Mouse (Mus musculus) lung, postnatal 0 days (tissue): ENCODE data around the gene Arhgap24.

ENCODE experiments used
- CTCF ChIP-seq: IDR thresholded peaks from 2 replicates; pipeline ENCODE4 v1.5.1; 2016; ENCODE audit warnings: antibody characterized with exemption, mild to moderate bottlenecking
- EP300 ChIP-seq: IDR thresholded peaks from 2 replicates; pipeline ENCODE4 v1.6.1; 2016; ENCODE audit warnings: antibody characterized with exemption, mild to moderate bottlenecking, control low read depth

- TF ChIP-seq CTCF (no peak), EP300 (no peak)
Measured at GRCm38 (mm10) chr5:102560270-102560669, 79.1 kb downstream of the Arhgap24 start.
